Mouse (Mus musculus) heart, postnatal 4 days (tissue): ENCODE data around the gene 6030408B16Rik. TPM values are rescaled to one million over a fixed set of nuclear protein-coding genes. Genes with fewer than 3 reads are reported as not detected.

Experiments used
- DNase-seq: peaks from one replicate; pipeline ENCODE4 v3.0.0; 2021
- total RNA-seq, 2 experiments: library from RNA; stranded (reverse); gene quantifications; 2 replicates each; pipeline ENCODE4 v1.2.3; 2021

Gene 6030408B16Rik
- total RNA-seq, 2 experiments from 2014 or later = 4.3 to 4.6 TPM

DNA sequence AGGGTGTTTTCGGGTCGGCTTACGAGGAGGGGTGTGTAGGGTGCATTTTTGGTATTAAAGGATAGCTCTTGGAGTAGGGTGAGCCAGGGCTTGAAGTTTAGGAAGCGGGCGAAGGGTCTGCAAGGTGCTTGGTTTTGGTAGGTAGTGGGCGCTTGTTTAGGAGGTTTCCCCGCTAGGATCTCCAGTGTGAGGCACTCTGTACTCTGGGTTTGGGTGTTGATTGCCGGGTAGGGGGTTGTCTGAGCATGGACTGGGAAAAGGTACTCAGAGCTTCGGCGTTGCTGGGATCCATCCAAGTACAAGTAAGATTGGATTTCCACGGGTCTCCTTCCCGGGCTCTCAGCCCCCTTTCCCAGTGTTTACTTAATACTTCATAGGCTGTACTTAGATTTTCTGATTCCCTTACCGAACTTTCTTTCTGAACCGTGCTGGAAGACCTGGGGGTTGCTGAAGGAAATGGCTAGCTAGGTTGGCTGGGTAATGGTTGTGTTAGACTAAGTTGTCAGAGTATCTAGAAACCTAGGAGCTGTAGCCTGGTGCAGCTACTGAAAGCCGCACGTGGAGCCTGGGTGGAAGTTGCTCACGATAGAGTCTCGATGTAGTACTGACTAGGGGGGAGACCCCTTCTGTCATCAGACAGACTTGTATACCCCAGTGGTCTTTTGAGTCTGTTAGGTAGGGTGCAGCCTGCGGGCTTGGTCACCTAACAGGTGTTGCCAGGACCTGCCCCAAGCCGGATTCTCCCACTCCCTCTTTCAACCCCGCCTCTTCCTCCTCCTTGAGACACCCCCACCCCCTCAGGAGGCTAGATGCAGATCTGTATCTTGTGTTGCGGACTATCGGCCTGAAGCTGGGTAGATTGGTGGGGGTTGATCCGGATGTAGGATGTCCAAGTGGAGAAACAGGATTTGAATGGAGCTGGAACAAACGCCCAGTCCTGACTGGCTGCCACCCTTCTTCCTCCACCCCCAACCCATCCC, 25.7 kb upstream of the 6030408B16Rik start:
- no peak for DNase-seq

DNA sequence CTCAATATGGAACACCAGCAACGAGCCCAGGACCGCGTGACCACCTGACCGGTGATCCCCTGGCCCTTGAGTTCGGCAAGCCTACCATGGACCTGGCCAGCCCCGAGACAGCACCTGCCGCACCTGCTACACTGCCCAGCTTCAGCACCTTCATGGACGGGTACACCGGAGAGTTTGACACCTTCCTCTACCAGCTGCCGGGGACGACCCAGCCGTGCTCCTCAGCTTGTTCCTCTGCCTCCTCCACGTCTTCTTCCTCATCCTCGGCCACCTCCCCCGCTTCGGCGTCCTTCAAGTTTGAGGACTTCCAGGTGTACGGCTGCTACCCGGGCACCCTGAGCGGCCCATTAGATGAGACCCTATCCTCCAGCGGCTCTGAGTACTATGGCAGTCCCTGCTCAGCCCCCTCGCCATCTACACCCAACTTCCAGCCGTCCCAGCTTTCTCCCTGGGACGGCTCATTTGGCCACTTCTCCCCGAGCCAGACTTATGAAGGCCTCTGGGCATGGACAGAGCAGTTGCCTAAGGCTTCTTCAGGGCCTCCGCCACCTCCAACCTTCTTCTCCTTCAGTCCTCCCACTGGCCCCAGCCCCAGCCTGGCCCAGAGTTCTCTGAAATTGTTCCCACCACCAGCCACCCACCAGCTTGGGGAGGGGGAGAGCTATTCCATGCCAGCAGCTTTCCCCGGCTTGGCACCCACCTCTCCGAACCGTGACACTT, 22.8 kb upstream of the 6030408B16Rik start:
- peak; percentile 12 for DNase-seq

DNA sequence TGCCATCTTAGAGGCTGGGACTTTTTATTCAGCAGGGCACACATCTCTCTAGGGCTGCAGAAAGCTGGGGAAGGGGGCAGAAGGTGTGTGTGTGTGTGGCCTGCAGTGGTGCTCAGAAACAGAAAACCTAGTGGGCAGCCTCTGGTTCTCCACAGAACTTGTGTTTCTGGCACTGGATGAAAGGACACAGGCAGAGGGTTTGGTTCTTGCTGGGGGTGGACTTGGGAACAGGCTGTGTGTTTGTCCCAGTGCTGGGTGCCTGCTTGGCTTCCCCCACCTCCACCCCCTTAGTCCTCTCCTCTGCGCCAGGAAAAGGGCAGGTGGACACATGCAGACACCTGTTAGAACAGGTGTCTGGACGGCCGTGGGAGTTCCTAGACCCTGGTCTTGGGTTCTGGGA, 21.9 kb upstream of the 6030408B16Rik start:
- no peak for DNase-seq

DNA sequence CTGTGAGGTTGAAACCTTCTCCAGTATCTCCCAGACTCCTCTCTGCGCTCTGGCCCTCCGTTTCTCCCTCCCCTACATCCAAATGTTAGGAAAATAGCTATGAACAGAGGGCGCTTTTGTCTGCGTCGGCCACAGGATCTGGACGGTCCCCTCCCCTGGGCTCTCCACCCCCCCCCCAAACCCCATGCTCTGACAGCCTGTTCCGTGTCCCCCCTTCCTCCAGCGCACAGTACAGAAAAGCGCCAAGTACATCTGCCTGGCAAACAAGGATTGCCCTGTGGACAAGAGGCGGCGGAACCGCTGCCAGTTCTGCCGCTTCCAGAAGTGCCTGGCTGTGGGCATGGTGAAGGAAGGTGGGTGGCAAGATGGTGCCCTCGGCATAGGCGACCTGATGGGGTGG, 21.5 kb upstream of the 6030408B16Rik start:
- DNase-seq = no peak

DNA sequence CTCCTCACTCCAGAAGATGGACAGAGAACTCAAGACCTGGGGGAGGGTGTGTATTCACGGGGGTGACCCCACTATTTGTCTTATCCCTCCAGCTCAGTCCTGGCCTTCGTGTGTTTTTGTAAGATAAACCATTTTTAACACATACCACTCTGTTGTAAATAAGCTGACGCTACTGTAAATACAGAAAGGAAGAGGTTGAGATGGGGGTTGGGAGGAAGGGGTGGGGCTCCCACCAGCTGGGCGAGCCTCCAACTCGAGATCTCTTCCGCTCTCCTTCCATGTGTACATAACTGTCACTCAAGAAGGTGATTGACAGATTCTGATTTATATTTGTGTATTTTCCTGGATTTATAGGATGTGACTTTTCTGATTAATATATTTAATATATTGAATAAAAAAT, 18.6 kb upstream of the 6030408B16Rik start:
- DNase-seq = no peak

DNA sequence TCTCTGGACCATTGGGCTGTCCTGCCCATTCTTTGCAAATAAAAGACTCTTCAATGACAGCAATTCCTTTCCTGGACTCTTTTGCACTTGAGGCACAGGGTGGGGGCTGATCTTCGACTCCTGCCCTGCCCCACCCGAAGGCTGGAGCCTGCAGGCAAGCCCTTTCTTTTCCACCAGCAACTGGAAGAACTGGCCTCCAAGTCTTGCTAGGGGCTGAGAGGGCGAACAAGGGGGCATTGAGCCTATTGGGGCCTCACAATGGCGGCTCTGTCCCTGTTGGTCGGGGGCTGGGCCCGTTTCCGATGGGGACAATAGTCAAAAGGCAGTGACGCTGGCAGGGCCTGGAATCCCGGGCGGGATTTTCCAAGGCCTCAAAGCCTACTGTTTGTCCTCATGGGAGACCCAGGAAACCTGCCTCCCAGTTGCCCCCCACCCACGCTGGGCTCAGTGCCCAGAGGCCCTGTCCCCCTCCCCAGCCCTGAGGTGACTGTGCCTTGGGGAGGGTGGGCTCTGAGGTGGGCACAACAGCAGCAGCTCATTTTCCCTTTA, 15.6 kb upstream of the 6030408B16Rik start:
- peak; percentile 18 for DNase-seq

DNA sequence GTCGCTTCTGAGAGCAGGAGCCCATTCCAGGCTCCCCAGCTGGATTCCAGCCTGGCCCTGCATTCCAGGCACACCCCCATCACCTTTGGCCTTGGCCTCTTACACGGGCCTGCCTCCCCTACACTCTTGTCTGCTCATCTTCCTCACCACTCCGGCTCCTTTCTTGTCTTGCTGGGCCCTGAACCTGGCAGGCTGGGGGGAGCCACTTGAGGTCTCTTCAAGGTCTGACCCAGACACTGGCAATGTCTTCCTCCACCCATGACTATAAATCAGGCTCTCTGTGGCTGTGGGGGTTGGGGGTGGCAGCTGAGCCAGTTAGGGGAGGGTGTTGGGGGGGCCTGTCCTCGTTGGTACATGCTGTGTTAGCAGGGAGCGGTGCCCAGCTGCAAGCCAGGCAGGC, 14.4 kb upstream of the 6030408B16Rik start:
- no peak for DNase-seq

DNA sequence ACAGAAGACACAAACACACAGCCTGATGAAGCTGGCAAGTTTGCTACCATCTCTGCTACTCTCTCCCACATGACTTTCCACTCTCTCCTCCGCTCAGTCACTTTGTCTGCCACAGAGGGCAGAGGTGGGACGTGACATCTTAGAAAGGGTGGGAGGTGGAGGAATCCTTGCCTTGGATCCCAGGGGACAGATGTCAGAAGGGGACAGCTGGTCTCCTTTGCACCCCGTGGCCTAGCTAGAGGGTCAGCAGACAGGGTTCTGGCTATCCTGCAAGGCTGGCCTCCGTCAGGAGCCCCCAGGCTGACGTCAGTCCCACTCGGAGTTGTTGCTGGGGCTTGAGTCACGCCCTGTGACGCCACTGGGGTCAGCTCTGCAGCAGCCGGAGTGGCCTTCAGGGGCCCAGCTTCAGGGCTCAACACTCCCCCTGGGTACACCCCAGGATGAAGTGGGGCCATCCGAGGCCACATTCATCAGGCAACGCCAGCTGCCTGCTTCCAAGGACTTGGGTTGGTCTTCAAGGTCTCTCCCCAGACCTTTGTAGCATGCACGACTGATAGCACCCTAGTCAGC, 13.5 kb upstream of the 6030408B16Rik start:
- DNase-seq = peak; percentile 46

DNA sequence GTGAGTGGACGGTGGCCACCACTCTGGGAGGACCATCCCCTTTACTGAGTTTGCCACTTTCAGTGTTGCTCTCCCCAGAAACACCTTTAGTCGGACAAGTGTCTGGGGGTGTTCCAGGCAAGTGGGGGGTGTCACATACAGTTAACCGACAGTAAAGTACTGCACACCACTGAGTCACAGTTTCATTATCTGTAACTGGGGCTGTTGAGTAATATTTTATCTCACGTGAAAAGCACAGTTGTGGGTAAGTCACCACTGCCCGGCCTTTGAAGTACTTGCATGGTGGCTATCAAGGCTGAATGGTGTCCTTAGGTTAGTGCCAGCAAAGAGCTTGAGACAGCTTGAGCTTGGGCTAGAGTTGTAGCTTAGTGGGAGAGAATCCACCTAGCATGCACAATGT, 10.5 kb upstream of the 6030408B16Rik start:
- DNase-seq = no peak

DNA sequence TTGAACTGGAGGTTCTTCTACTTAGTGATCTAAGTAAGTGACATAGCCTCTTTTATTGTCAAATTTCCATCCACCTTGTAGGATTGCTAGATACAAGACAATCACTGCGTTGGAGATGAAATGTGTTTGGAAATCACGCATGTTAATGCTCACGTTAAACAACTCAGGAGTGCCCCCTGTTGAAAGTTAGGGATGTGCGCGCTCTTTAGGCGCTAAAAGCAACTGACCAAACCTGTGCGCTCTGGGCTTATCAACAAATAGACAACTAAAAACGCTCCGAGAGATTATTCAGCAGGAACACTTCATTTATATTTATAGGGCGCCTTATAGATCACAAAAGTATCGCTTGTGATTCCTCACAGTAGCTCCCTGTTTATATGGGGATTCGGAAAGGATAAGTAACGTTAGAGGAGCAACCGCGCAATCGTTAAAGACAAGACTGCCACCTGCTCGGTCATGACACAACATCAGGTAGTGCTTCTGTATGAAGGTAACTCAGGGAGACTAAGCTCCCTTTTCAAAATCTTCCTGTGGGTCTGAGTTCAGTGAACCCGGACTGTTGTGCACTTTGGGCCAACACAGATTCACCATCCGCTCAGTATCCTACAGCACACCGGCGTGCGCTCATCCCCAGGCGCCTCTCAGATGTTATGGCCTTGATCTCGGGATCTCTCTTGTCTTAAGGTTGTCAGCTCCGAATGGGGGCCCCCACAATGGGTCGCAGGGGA, 9.7 kb upstream of the 6030408B16Rik start:
- peak; percentile 71 for DNase-seq

DNA sequence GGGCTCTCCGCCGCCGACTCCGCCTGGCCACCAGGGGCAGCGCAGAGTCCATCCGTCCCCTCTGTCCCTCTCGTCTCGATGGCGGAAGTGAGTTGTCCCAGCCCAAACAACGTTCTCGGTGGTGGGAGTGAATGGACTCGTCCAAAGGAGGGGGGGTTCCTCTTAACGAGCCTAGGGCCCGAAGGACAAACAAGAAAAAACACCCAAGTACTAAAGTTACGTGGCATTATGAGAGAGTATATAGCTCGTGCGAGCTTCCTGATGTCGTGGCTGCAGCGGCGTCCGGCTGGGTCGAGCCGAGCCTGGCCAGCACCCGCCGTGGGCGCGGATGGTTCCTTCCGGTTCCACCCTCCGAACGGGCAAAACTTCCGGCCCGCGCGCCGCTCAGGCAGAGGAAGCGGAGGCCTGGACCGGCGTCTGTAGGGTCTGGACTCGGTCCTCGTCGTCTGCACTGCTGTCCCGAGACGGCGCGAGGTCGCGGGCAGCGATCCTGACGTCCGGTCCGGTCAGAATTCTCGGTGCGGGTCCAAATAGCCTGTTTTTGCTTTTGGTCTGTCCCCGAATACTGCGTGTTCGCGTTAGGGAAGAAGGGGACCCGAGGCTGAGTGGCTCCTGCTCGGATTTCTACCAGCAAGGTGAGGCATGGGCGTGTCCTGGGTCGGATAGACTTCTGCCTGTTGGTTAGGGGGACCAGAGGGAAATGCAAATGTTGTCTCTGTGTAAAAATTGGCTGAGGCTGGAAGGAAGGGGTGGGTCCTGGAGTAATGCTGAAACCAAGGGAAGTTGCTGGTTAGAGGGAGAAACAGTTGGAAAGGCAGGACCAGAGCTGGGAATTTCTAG, 8.9 kb upstream of the 6030408B16Rik start, which contains the start of gene Atg101:
Gene Atg101 (plus strand): TSS at position 362 of the 840 bp plus-strand sequence.
- peak; percentile 94 for DNase-seq

DNA sequence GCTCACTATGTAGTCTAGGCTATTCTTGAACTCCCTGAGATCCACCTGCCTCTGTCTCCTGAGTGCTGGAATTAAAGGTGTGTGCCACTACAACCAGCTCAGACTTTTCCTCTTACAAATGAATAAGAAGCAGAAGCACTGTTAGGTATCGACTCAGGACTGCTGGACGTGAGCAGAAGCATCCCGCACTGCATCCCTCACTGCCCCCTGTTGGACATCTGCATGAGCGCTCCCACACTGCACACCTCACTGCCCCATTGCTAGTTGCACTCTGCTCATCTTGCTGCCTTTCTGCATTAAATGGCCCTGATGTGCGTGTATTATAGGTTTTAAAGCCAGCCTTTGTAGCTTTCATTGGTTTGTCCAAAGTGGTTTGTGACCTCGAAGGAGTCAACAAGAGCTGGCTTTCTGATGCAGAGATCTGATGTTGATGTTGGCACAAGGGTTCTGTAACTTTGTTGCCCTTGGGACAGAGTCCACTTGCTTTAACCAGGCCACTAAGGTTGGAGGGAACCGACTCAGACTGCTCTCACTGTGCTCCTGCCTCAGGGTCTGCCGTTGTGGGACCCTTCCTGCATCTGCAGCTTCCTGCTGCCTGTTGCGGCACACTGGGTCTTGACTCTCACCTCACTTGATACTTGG, 6.8 kb upstream of the 6030408B16Rik start:
- DNase-seq = peak; percentile 60

DNA sequence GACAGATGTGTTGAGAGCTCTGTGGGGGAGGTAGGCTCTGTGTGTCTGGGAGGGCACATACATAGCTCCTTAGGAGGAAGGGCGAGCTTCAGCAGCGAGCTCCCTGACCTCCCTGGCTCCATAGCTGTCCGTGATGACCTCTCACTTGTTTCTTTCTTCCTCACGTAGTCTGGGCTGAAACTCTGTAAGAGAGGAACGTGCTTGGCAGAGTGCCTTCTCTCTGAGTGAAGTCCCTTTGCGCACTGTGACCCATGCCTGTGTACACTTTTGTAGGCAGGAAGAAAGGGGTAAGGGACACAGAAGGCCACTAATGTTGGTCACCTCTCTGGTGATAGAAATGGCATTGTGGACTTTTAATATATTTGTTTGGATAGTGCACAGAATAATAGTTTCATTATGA, 5.7 kb upstream of the 6030408B16Rik start:
- no peak for DNase-seq

DNA sequence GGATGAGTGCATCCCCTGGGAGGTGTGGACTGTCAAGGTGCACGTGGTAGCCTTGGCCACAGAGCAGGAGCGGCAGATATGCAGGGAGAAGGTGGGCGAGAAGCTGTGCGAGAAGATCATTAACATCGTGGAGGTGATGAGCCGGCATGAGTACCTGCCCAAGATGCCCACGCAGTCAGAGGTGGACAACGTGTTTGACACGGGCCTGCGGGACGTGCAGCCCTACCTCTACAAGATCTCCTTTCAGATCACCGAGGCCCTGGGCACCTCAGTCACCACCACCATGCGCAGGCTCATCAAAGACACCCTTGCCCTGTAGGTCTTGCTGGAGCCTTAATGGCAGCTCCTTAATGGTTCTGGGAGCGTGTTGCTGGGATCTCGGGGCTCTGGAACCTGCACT, 2.7 kb upstream of the 6030408B16Rik start:
- DNase-seq = no peak

DNA sequence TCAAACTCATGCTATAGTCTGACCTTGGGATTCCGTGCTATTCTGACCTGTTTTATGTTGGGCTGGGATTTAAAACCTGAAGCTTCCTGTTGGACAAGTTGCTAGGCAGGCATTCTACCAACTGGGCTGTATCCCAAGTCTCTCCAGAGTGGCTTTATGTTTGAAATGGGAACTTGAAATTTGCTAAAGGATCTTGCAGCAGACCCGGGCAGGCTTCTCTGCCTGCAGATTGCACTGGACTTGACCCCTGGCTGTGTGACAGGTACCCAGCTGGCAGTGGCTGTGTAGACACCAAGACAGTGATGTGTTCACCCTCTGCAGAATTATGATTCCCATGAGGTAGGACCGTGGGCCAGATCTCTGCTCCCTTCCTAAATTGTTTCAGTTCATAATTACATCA, 1.0 kb upstream of the 6030408B16Rik start:
- DNase-seq = no peak

DNA sequence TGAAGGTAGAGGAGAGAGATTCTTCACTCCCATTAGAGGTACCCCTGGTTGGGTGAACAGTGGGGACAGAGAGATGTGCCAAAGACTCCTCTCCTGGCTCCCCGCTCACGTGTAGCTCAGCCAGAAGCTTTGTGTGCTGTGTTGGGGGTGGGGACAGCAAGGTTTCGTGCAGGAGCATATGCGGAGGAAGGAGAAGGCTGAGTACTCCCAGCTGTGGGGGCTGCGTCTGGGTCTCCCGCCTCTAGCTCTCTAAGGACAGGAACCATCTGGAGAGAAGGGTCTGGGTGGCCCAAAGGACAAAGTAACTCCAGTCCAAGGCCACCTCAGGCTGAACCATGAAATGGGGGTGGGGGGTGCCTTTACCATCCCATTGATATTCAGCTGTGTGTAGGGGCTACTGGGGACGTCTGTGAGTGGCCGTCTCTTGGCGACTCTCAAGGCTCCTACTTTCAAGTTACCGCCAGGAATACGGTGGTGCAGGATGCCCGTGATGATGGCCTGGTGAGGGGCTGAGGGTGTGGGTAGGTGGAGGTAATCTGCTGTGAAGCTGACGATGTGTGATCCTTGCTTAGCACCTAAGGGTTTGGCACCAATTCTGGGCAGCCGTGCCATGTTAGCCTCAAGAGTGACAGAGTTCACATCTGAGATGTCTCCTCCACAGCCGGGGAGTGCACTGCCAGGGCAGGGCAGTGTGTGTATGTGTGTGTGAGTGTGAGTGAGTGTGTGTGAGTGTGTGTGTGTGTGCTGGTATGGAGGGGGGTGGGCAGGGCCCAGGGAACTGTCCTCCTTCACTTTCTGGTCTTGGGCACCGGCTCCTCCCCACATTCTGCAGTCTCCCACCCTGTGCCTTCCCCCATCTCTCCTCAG, 1.2 kb downstream of the 6030408B16Rik start:
- peak; percentile 53 for DNase-seq

DNA sequence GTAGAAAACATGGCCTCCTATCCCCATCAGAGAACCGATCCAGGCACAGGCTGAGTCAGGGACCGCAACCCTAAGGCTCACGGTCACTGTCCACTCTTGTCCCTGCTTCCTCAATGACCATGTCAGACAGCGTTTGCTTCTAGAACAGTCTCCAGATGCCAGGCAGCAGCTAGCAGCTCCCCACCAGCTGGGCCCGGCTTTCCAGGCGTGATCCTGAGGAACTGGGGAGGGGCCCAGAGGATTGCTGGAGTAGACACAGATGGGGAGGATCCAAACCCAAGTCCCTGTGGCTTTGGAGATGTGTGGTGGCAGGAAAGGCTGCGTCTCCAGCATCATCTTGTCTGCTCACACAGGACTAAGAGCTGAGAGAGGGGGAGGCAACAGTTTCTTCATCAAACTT, 2.1 kb downstream of the 6030408B16Rik start:
- DNase-seq = peak; percentile 64

DNA sequence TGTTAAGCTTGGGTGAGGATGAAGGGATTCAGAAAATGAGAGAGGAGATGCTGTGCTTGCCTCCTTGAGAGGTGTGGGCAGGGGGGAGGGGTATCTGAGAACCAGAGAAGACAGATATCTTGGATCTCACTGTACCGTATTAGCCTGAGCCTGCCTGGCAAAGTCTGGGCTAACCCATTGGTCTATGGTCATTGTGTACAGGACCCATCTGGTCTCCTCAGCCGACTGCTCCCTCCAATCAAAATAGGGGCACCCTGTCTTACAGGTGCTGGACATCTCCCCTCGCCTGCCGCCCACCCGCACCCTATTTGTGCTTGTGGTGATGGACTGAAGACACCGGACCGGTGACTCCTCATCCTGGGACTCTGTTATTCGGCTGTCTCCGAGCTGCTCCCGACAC, 2.6 kb downstream of the 6030408B16Rik start:
- DNase-seq = no peak

DNA sequence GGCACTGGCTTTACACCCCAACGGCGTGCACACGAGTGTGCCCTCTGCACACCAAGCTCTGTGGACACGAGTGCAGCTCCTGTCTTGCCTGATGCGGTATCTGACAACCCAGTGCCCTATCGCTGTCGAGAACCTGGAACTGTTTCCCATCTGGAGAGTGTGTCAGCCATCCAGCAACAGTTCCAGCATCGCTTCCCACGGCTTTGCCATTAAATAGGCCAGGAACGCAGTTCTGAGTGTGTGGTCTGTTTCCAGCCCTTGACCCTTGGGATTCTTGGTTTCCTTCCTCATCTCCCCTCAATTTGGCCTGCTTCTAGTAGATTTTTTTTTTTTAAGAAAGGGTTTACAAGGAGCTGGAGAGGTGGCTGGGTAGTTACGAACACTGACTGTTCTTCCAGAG, 3.1 kb downstream of the 6030408B16Rik start:
- DNase-seq = no peak

DNA sequence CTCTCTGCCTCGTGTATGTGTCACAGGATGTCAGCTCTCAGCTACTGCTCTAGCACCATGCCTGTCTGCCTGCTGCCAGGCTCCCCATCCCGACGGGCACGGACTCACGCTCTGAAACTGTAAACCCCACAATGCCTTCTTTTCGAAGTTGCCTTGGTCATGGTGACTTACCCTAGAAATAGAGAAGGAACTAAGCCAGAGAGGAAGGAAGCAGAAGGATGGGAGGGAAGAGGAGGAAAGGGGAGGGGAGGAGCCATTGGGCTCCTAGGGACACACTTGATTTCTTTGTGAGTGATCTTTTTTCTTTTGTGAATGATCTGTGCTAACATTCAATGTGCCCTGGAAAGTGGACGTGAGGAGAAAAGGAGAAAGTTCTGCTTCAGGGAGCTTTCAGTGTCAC, 5.0 kb downstream of the 6030408B16Rik start:
- DNase-seq = no peak
